28 mouse cellular contexts compared by ENCODE assay signal in the genomic region with DNA sequence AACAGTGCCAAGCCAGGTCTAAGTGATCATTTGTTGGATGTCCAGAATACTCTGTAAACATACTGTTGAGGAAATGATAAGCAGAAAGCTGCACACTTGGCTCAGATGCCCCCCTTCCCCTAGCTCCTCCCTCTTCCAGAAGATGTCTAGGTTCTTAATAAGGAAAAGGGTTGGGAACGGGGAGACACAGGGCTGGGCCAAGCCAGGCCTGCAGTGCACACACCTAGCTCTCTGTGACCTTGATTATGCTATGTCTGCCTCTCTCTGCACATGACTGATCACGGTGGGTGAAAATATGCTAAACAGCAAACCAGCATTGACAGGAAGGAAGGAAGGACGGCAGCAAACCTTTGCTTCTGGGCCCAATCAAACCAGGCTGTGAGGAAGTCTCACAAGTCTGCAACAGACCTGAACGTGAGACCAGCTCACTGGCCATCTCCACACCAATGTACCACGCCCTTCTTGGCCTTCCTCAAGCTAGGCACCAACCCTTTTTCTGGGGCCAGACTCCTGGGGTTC. TPM values are rescaled to one million over a fixed set of nuclear protein-coding genes. Genes with fewer than 3 reads are reported as not detected.
DNase-seq lines count a peak whose midpoint lies in the region; ATAC-seq lines count a peak whose summit lies in the region.
"Had no signal": no experiment of that assay in that cellular context is flagged by ENCODE, and none has a peak within 500 bp of the region (broad histone marks: within the 10 kb centered on the region; RNA-seq: fewer than 3 reads in every experiment).

No protein-coding gene starts in this region.

- H3K27me3 ChIP-seq in kidney, embryonic 16.5 days (ENCODE audit: insufficient read depth, low read length): no peaks in the 10 kb centered on the region
- no peaks in the 10 kb centered on the region for H3K27me3 ChIP-seq in splenic B cell, adult 2 months (ENCODE audit: control insufficient read depth, insufficient read depth, low read length, poor library complexity, severe bottlenecking)
- H3K27me3 ChIP-seq: embryonic facial prominence, embryonic 12.5 days; hindbrain, embryonic 13.5 days; limb, embryonic 15.5 days; liver, embryonic 15.5 days; midbrain, embryonic 15.5 days; neural tube, embryonic 12.5 days had no signal

- peak; percentile 85 for ATAC-seq in kidney, embryonic 16.5 days (ENCODE audit: low FRiP score, low TSS enrichment)
- ATAC-seq: activated CD4-positive, CD25-positive, alpha-beta regulatory T cell, adult 4 months; midbrain, embryonic 15.5 days had no signal

- no peak overlapping the region for H3K4me2 ChIP-seq in kidney, embryonic 16.5 days (replicated peaks; ENCODE audit: low read depth, low read length)
- H3K4me2 ChIP-seq: embryonic facial prominence, embryonic 12.5 days; hindbrain, embryonic 13.5 days; limb, embryonic 15.5 days; liver, embryonic 15.5 days; midbrain, embryonic 15.5 days; neural tube, embryonic 12.5 days had no signal

- peaks cover 4% of the 10 kb centered on the region; the same call in 1 of the 2 replicates for H3K4me1 ChIP-seq in kidney, embryonic 16.5 days (ENCODE audit: insufficient read depth, low read length)
- H3K4me1 ChIP-seq: embryonic facial prominence, embryonic 12.5 days; hindbrain, embryonic 13.5 days; limb, embryonic 15.5 days; liver, embryonic 15.5 days; midbrain, embryonic 15.5 days; neural tube, embryonic 12.5 days had no signal

- no peaks in the 10 kb centered on the region for H3K36me3 ChIP-seq in kidney, embryonic 16.5 days (ENCODE audit: insufficient read depth, low read length)
- H3K36me3 ChIP-seq in splenic B cell, adult 2 months (ENCODE audit: control insufficient read depth, insufficient read depth, low read length, poor library complexity, severe bottlenecking): no peaks in the 10 kb centered on the region
- H3K36me3 ChIP-seq: embryonic facial prominence, embryonic 12.5 days; hindbrain, embryonic 13.5 days; limb, embryonic 15.5 days; liver, embryonic 15.5 days; midbrain, embryonic 15.5 days; neural tube, embryonic 12.5 days had no signal

- WGBS in kidney, embryonic 16.5 days: 48% methylated on average over 5 of the region's 5 CpGs

- no peak overlapping the region for H3K9ac ChIP-seq in kidney, embryonic 16.5 days (replicated peaks; ENCODE audit: low read length)
- H3K9ac ChIP-seq: embryonic facial prominence, embryonic 12.5 days; hindbrain, embryonic 13.5 days; limb, embryonic 15.5 days; liver, embryonic 15.5 days; midbrain, embryonic 15.5 days; neural tube, embryonic 12.5 days had no signal

- no peaks in the 10 kb centered on the region for H3K9me3 ChIP-seq in kidney, embryonic 16.5 days (ENCODE audit: low read length)
- H3K9me3 ChIP-seq: embryonic facial prominence, embryonic 12.5 days; hindbrain, embryonic 13.5 days; limb, embryonic 15.5 days; liver, embryonic 15.5 days; midbrain, embryonic 15.5 days; neural tube, embryonic 12.5 days had no signal

- peak; percentile 10 for DNase-seq in lung, postnatal 10 days
- no peak for DNase-seq in lung, postnatal 14 days
- DNase-seq in kidney, adult 8-10 months: peak; percentile 4 to 29
- peak; percentile 64 for DNase-seq in splenic B cell, adult 2 months (ENCODE audit: low read depth, low spot score)
- no peak for DNase-seq in right cerebral cortex, adult 18-20 months
- DNase-seq in layer of hippocampus, postnatal 14 days (ENCODE audit: low spot score in 2 of 2): no peak
- DNase-seq: adrenal gland, adult 8-10 months; cerebellum, adult 2 months; cerebellum, postnatal 25 days; gastrocnemius, postnatal 36 days; heart, adult 2 months; heart, postnatal 36 days; layer of hippocampus, adult 9-11 months; left cerebral cortex, postnatal 4 days; retina, postnatal 1 day; right cerebral cortex, postnatal 4 days; thymus, postnatal 25 days had no signal

- H3K27ac ChIP-seq in kidney, embryonic 16.5 days (ENCODE audit: low read length): no peak overlapping the region
- H3K27ac ChIP-seq: embryonic facial prominence, embryonic 12.5 days; heart, adult 2 months; hindbrain, embryonic 13.5 days; limb, embryonic 15.5 days; liver, embryonic 15.5 days; midbrain, embryonic 15.5 days; neural tube, embryonic 12.5 days had no signal

- no peak overlapping the region for H3K4me3 ChIP-seq in kidney, embryonic 16.5 days (ENCODE audit: low read length)
- H3K4me3 ChIP-seq: embryonic facial prominence, embryonic 12.5 days; heart, adult 2 months; hindbrain, embryonic 13.5 days; limb, embryonic 15.5 days; liver, embryonic 15.5 days; midbrain, embryonic 15.5 days; neural tube, embryonic 12.5 days had no signal

RNA-seq across cellular contexts. Expression of gene Cacng3, which starts 53.1 kb away (rescaled TPM):
- polyA plus RNA-seq in kidney, embryonic 16.5 days (2015; fragmentation: Nextera tagmentation; extraction: Ambion mirVana): 0.35 and 0.92 TPM in 2 replicates
- 10 to 100 TPM; 44.7 to 47.4 TPM for total RNA-seq in layer of hippocampus, postnatal 14 days (2021)
- total RNA-seq: gastrocnemius, adult 18-20 months; gastrocnemius, postnatal 36 days; heart, adult 2 months; heart, postnatal 36 days; megakaryocyte-erythroid progenitor cell, adult 5-6 weeks had no signal
- polyA plus RNA-seq: activated CD4-positive, CD25-positive, alpha-beta regulatory T cell, adult 4 months; embryonic facial prominence, embryonic 12.5 days; heart, adult 2 months; testis, adult 2 months had no signal

Comparison
In these comparisons a context has a peak if more than half of its experiments do, and no peak if none do; other contexts are left out.
1. DNase-seq: peak in lung, postnatal 10 days (single experiment), kidney, adult 8-10 months (2 of 2) and splenic B cell, adult 2 months (single experiment); none in lung, postnatal 14 days (single experiment), right cerebral cortex, adult 18-20 months (single experiment) and layer of hippocampus, postnatal 14 days (0 of 2).